Mouse (Mus musculus): ENCODE measurements around the gene Sash1.

The Sash1 gene

GRCm38 (mm10) chr10:8685269-8685668 is 200.6 kb downstream of the Sash1 start:
- no peak for DNase-seq (ENCODE audit: low read depth, low spot score)

- no peak for DNase-seq (ENCODE audit: low read depth, low spot score)
Observed at GRCm38 (mm10) chr10:8682900-8683299, 203.0 kb downstream of the Sash1 start.

DNA sequence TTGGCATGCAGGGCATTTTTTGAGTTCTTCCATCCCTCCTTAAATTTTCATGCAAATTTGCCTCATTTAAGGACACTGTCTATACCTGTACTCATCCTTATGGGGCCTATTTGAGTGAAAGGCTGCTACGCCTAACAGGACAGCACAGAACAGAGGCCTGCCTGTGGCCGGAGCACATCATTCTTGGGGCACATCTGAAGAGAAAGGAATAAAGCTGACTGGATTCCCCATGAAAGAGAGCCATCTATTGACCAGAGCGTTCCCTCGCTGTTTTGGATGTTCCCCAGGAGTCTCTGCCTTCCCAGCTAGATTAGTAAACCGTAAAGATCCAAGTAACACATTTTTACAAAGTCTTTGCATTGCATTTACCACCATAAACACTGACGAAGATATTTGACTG is 203.5 kb downstream of the Sash1 start:
- DNase-seq (ENCODE audit: low read depth, low spot score): no peak

GRCm38 (mm10) chr10:8676722-8677121 is 209.1 kb downstream of the Sash1 start:
- no peak for DNase-seq (ENCODE audit: low read depth, low spot score)
